Mouse (Mus musculus) lung, postnatal 14 days (tissue): ENCODE results near the gene D6Wsu163e.

Source experiments
- DNase-seq: peaks from one replicate; pipeline ENCODE4 v3.0.0; 2021

The D6Wsu163e gene

DNA sequence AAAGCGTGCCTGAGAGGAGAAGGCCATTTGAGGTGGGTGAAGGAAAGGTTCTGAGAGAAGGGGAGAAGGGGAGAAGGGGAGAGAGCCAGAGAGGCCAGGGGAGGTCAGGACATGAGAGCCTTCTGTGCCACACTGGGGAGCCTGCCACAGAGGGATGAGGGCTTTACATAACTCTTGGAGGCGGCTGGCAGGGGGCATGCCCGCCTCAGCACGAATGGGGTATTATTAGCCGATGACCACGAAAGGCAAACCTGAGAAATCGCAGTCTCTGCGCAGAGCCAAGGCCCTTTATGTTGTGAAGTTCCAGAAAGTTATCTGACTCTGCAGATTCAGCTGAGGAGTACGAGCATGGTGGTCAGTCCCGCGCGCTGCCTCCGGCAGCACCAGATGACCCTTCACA lies 70.3 kb downstream of the D6Wsu163e start:
- DNase-seq, result no peak

DNA sequence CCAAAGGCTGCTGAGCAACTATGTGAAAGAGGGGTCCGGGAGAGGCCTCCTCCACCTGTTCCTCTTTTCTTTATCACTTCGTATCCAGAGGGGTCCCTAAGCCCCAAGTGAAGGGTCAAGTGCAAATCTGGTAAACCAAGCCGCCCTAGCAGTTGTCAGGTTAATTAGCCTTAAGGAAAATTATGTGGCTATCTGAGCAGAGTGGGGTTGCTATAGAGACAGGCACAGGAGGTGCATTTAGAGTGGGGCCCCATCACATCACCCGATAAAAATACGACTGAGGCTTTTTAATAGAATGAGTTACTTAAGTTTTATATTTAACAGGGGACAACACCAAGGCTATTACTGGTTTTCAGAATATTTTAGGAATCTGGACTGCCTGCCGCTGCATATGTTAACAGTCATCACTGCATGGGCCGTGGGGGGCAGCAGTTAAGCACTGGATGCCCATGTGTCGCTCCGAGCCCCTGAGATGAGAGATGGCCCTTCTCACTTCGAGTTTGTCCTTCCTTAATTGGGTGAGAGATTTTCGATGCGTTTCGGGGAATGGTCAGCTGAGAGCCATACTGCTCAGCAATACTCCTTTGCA lies 72.3 kb downstream of the D6Wsu163e start:
- DNase-seq, result no peak

DNA sequence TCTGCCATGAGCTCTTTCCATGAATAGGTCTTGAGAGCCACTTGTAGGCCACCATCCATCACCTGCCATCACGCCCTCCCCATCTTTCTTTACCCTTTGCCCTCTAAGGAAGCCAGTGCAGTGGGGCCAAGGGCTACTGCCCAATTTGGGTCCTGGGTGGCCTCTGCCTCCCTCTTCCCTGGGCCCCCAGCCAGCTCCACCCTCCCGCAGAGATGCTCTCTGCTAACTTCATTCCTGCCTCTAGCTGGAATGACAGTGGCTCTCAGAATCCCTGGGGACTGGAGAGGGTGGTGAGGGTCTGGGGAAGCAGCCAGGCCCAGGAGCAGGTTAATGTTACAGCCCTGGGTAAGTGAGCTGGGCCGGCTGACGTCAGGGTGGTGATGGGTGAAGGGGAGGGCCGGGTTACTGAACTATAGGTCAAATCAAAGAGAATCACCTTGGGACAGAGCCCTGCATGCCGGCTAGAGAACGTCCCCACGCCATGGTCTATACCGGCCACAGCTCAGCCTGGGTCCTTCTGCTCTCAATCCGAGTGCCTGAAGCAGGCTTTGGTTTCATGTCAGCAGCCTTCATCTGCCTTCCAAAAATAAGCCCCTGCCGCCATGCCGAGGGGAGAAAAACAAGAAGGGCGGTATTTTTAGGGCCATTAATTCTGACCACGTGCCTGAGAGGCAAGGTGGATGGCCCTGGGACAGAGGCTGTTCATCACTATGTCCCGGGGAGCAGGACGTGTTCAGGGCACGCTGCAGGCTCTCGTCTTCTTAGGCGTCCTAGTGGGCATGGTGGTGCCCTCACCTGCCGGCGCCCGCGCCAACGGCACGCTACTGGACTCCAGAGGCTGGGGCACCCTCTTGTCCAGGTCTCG lies 75.4 kb downstream of the D6Wsu163e start, which contains the start of gene Fgf6:
TSS of gene Fgf6 (plus strand) at position 681 of the 865 bp plus-strand sequence.
- no peak for DNase-seq

DNA sequence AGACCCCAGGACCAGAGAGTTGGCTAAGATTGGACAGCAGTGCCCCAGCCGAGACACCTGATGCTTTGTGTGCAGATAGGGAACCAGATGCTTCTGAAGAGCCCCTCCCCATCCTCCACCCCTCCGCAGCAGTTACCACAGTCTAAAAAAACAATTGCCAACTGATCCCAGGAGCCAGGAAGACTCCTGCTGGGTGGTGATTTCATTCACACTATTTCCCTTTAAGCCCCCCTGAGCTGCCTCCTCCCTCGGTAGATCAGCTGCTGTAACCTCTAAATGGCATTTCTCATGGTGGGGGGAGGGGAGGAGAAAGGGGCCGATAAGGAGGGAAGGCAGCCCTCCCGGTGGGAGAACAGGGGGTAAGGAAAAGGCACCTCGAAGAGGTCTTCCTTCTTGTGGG lies 79.5 kb downstream of the D6Wsu163e start:
- DNase-seq, result no peak

DNA sequence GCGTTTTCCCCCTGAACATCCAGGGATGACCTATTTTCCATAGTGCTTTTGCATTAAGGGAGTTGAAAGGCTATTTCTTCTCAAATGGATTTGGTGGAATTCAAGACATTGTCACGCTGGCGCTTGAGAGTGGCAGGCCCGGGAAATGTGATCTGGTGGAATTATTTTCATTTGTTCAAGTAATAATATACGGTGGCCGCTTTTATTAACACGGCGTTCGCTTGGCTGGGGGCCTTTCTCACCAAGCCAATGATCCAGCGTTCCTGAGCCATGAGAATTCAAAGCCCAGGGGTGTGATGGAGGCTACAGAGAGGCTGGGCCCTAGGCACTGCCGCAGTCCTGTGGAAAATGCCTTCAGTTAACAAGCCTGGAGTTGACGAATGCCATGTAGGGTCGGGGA lies 80.7 kb downstream of the D6Wsu163e start:
- no peak for DNase-seq

DNA sequence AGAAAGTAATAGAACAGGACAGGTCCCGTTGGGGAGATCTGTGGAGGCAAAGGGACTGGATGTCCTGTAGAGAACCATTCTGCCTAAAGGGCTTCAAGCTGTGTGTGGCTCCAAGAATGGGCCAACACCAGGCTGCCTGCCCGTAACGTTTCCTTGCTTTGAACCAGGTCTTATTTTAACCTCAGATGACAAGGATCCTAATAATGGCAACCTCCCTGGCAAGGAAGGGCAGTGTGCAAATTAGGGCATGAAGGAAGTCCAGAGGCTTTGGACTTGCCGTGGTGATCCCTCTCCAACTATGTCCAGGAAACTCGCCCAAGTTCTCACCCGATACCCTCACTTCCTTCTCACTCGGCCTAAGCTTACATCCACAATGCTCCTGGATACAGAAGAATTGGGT lies 85.1 kb downstream of the D6Wsu163e start:
- no peak for DNase-seq
